Mouse (Mus musculus): ENCODE results near the gene Rps15. TPM values are rescaled to one million over a fixed set of nuclear protein-coding genes. Genes with fewer than 3 reads are reported as not detected.
A peak's percentile ranks its signal among the peaks of the same experiment; 100 is the strongest.

Gene Rps15
- polyA plus RNA-seq, 1 experiment from 2014 or later = 1,002 TPM

DNA sequence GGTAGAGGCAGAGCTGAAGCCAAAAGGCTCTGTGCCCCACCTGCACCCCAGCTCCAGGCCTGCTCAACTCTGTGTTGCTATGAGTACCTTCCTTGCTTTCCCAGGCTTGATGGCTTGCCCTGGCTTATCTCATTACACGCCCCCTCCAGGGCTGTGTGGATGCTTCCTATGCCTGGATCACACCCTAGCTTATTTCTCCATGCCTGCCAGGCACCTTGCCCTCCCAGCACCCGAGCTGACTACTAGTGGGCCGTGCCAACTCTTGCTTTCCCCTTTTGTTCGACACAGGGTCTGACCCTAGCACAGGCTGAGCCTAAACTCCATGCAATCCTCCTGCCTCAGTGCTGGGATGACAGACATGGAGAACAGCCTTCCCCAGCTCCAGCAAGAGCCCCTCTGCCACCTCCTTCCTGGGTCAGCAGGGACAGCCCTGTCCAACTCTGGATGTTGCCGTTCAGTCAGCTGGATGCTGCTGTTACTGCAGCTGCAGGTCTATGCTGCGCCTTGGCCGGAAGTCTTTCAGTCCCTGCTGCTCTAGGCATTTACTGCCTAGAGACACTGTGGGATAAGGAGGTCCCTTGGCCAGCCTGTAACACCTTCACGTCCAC, 5.4 kb downstream of the Rps15 start:
- H3K27me3 ChIP-seq = peaks cover 62% of the 10 kb centered on the region
- no peak overlapping the region for H3K4me3 ChIP-seq (replicated peaks)
- WGBS = 64% methylated on average over 8 of the region's 8 CpGs
- no peak overlapping the region for H3K9ac ChIP-seq
- no peaks in the 10 kb centered on the region for H3K9me3 ChIP-seq (replicated peaks)
- H3K27ac ChIP-seq = no peak overlapping the region
- H3K36me3 ChIP-seq = peaks cover 20% of the 10 kb centered on the region
- H3K4me2 ChIP-seq = no peak overlapping the region
- H3K4me1 ChIP-seq = peaks cover 58% of the 10 kb centered on the region
- ATAC-seq (replicated peaks; ENCODE audit: low FRiP score) = no peak

DNA sequence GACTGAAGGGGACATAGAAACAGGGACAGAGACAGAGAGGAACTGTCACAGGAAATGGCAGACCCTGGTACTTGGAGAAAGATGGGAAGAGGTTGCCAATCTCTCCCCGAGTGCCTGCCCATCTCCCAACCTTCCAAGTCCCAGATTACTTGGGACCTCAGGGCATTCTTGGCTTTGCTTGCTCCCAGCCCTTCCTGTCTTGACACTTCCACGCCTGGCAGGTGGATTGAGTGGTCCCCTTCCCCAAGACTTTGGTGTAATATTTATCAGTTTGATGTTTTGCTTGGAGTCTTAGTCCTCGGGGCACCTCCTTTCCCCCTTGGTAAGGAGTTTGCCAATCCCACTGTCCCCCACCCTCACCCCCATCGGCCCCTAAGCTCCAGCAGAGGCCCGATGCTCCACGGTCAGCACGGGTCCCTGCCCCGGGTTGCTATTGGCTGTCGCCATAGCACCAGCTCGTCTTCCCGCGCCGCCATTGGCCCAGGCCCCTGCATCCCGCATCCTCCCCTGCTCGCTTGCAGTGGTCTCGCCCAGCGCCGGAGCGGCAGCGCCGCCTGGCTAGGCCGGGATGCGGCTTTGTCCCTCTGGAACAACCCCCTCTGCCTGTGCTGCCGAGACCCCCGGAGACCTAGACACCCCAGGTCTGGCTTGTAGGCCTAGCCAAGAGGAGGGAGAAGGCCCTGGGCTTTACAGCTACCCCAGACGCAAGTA, 6.5 kb downstream of the Rps15 start:
- Histone ChIP-seq H3K9me3 (replicated peaks) (no peaks in the 10 kb centered on the region), H3K9ac (no peak overlapping the region), H3K27ac (no peak overlapping the region), H3K4me1 (peaks cover 53% of the 10 kb centered on the region), H3K36me3 (peaks cover 14% of the 10 kb centered on the region), H3K4me2 (peak overlapping the region; percentile 39), H3K27me3 (peaks cover 71% of the 10 kb centered on the region), H3K4me3 (replicated peaks) (peak overlapping the region; percentile 18)
- 4% methylated on average over 26 of the region's 26 CpGs for WGBS
- ATAC-seq (replicated peaks; ENCODE audit: low FRiP score) = no peak

DNA sequence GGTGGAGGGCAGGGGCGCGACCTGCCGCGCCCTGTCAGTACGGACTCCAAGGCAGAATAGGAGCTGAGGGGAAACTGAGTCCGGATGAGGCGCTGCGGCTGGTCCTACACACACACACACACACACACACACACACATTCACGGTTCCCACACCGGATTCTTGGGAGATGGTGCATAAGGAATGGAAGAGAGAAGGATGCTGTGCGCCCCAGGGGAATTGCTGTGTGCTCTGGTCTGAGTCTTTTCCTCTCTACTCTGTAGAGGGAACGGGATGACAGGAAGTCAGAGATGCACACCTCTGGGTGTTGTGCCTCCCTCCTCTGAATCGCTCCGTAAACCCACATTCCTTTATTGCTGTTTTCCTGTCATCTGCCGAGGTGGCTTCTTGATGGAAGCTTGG, 7.0 kb downstream of the Rps15 start:
- H3K4me3 ChIP-seq (replicated peaks) = peak overlapping the region; percentile 18
- H3K4me1 ChIP-seq = peaks cover 47% of the 10 kb centered on the region
- H3K9me3 ChIP-seq (replicated peaks) = no peaks in the 10 kb centered on the region
- 7% methylated on average over 15 of the region's 15 CpGs for WGBS
- ATAC-seq (replicated peaks; ENCODE audit: low FRiP score) = no peak
- peaks cover 77% of the 10 kb centered on the region for H3K27me3 ChIP-seq
- no peak overlapping the region for H3K27ac ChIP-seq
- H3K36me3 ChIP-seq = peaks cover 8% of the 10 kb centered on the region
- no peak overlapping the region for H3K9ac ChIP-seq
- peak overlapping the region; percentile 39 for H3K4me2 ChIP-seq

DNA sequence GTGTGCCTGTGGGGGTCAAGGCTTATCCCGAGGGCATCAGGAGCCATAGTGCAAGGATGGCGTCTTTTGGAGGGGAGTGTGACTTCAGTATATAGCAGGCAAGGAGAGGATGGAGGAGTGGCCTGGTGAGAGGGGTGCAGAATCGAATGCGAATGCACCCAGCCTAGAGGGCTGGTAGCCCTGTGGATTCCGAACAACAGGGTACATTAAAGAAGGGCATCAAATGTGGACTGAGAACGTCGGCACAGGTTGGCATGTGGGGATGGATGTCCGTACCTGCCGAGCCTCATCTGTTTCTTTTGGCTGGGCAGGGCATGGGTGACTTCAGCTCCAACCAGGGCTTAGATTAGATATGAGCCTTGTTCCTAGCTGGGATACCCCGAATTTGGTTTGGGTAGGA, 7.6 kb downstream of the Rps15 start:
- peaks cover 44% of the 10 kb centered on the region for H3K4me1 ChIP-seq
- no peaks in the 10 kb centered on the region for H3K9me3 ChIP-seq (replicated peaks)
- 52% methylated on average over 10 of the region's 10 CpGs for WGBS
- no peak overlapping the region for H3K4me2 ChIP-seq
- no peak overlapping the region for H3K27ac ChIP-seq
- H3K36me3 ChIP-seq = peaks cover 3% of the 10 kb centered on the region
- no peak overlapping the region for H3K9ac ChIP-seq
- peaks cover 82% of the 10 kb centered on the region for H3K27me3 ChIP-seq
- ATAC-seq (replicated peaks; ENCODE audit: low FRiP score) = no peak
- H3K4me3 ChIP-seq (replicated peaks) = no peak overlapping the region

DNA sequence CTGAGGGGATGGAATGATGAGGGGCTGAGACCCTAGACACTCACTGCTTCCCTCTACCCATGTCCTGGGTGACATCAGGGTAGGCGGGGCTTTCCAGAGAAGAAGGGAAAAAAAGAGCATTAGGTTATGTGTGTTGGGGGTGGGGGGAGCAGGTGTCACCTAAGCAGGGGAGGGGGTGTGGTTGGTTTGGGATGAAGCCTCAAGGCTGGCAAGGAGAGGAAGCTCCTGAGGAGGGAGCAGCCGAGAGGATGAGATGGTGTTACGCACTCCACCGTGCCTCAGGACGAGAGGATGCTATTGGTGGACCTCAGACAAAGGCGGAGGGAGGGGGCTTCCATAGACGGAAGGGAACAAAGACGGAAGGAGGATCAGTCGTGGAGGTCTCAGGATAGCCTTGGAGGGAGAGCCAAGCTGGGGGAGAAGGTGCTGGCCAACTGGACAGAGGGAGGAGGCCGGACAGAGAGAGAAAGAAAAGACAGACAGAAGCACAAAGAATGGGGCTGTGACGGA, 8.5 kb downstream of the Rps15 start:
- Histone ChIP-seq H3K27me3 (peaks cover 91% of the 10 kb centered on the region), H3K9me3 (replicated peaks) (no peaks in the 10 kb centered on the region), H3K27ac (no peak overlapping the region), H3K36me3 (no peaks in the 10 kb centered on the region), H3K4me3 (replicated peaks) (no peak overlapping the region), H3K4me1 (peaks cover 38% of the 10 kb centered on the region), H3K9ac (no peak overlapping the region), H3K4me2 (no peak overlapping the region)
- 26% methylated on average over 11 of the region's 11 CpGs for whole genome bisulfite sequencing
- no peak for ATAC-seq (replicated peaks; ENCODE audit: low FRiP score)

DNA sequence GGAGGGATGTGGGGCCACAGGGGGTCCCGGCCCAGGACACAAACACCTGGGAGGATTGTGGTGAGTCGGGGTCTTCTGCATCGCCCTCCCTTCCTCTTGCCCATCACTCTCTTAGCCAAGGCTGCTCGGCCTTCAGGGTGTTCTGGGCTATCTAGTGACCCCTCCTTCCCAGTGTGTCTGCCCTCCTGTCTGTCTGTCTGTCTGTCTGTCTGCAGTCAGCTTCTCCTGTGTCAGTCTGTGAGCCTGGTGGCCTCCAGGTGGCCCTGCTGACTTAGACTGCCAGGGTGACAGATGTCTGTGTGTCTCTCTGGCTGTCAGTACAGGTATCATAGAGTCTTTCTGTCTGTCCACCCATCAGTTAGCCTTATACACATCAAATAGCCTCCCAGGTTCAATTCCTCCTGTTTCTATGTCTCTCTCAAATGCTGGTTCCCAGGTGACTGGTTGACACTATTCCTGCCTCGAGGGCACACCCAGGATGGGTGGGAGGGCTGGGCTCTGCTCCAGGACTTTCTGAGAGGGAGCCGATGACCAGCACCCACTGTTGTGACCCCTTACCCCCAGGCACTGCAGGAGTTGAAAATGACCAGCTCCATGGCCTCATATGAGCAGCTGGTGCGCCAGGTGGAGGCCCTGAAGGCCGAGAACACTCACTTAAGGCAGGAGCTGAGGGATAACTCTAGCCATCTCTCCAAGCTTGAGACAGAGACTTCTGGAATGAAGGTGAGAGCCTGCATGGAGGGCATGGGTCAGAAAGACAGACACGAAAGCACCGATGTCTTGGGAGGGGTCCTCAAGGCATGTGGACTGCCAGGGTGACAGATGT, 9.2 kb downstream of the Rps15 start:
- Histone ChIP-seq H3K9ac (no peak overlapping the region), H3K27ac (no peak overlapping the region), H3K9me3 (replicated peaks) (no peaks in the 10 kb centered on the region), H3K4me3 (replicated peaks) (no peak overlapping the region), H3K27me3 (peaks cover 98% of the 10 kb centered on the region), H3K36me3 (no peaks in the 10 kb centered on the region), H3K4me1 (peaks cover 31% of the 10 kb centered on the region), H3K4me2 (no peak overlapping the region)
- no peak for ATAC-seq (replicated peaks; ENCODE audit: low FRiP score)
- WGBS = 80% methylated on average over 10 of the region's 10 CpGs

DNA sequence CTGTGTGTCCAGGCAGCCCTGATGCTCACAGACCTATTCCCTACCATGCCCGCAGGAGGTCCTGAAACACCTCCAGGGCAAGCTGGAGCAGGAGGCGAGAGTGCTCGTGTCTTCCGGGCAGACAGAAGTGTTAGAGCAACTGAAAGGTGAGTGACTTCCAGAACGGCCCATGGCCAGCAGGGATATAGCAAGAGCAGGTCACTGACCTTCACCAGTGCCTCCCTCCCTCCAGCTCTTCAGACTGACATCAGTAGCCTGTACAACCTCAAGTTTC, 9.8 kb downstream of the Rps15 start:
- WGBS = 57% methylated on average over 5 of the region's 5 CpGs
- Histone ChIP-seq H3K4me3 (replicated peaks) (0 out of 2 replicates have a peak overlapping the region, but pooled peaks have one; percentile 4), H3K4me1 (peaks cover 26% of the 10 kb centered on the region), H3K27ac (no peak overlapping the region), H3K4me2 (peak overlapping the region; percentile 26), H3K9ac (no peak overlapping the region), H3K27me3 (peaks cover 98% of the 10 kb centered on the region), H3K36me3 (no peaks in the 10 kb centered on the region), H3K9me3 (replicated peaks) (no peaks in the 10 kb centered on the region)
- no peak for ATAC-seq (replicated peaks; ENCODE audit: low FRiP score)

DNA sequence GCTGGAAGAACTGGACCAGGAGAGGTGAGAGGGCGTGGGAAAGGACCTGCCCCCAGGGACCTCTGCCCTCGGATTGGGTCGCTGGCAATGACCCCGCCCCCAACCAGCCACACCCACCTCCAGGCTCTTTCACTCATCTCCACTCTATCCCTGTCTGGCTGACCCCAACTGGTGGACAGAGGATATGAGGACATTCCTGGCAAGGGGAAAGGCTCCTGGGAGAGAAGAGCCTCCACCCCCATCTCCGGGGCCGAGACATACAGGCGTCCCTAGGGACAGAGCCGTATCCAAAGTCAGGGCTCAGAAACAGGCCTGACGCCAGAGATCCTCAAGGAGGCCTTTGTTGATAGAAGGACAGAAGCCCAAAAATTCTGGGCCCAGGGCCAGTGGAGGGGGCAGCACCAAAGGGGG, 10.2 kb downstream of the Rps15 start:
- H3K9me3 ChIP-seq (replicated peaks) = no peaks in the 10 kb centered on the region
- peak overlapping the region; percentile 26 for H3K4me2 ChIP-seq
- 12% methylated on average over 9 of the region's 9 CpGs for WGBS
- 0 out of 2 replicates have a peak overlapping the region, but pooled peaks have one; percentile 4 for H3K4me3 ChIP-seq (replicated peaks)
- H3K27ac ChIP-seq = no peak overlapping the region
- ATAC-seq (replicated peaks; ENCODE audit: low FRiP score) = peak; percentile 53
- peaks cover 98% of the 10 kb centered on the region for H3K27me3 ChIP-seq
- H3K4me1 ChIP-seq = peaks cover 26% of the 10 kb centered on the region
- 0 out of 2 replicates have a peak overlapping the region, but pooled peaks have one; percentile 17 for H3K9ac ChIP-seq
- H3K36me3 ChIP-seq = no peaks in the 10 kb centered on the region

DNA sequence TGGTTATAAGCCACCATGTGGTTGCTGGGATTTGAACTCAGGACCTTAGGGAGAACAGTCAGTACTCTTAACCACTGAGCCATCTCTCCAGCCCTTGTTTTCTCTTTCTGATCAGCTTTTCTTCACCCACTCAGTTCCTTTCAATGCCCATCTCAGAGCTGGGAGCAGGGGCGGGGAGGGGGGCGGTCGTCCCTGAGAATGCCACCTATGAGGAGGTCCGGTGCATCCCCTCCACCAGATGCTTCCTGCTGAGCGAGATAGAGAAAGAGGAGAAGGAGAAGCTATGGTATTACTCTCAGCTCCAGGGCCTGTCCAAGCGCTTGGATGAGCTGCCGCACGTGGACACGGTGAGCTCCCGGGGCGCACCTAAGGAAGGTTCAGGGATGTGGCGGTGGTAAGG, 12.2 kb downstream of the Rps15 start:
- ATAC-seq (replicated peaks; ENCODE audit: low FRiP score) = no peak
- WGBS = 22% methylated on average over 12 of the region's 12 CpGs
- H3K4me2 ChIP-seq = peak overlapping the region; percentile 56
- no peak overlapping the region for H3K27ac ChIP-seq
- H3K4me1 ChIP-seq = peaks cover 18% of the 10 kb centered on the region
- H3K27me3 ChIP-seq = peaks cover 83% of the 10 kb centered on the region
- no peak overlapping the region for H3K9ac ChIP-seq
- H3K36me3 ChIP-seq = no peaks in the 10 kb centered on the region
- H3K4me3 ChIP-seq (replicated peaks) = peak overlapping the region; percentile 34
- H3K9me3 ChIP-seq (replicated peaks) = no peaks in the 10 kb centered on the region

DNA sequence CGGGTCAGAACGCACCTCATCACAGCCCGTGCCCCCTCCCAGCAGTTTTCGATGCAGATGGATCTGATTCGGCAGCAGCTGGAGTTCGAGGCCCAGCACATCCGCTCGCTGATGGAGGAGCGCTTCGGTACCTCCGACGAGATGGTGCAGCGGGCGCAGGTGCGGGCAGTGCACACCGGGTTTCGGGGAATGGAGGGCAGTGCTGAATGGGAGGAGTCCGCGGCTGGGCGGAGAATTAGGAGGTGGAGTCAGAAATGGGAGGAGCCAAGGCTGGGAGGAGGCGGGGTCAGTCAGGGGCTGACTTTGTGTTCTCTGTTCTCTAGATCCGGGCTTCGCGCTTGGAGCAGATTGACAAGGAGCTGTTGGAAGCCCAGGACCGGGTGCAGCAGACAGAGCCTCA, 12.6 kb downstream of the Rps15 start:
- Histone ChIP-seq H3K4me3 (replicated peaks) (peak overlapping the region; percentile 34), H3K36me3 (no peaks in the 10 kb centered on the region), H3K27ac (no peak overlapping the region), H3K9me3 (replicated peaks) (no peaks in the 10 kb centered on the region), H3K4me1 (peaks cover 18% of the 10 kb centered on the region), H3K4me2 (peak overlapping the region; percentile 56), H3K9ac (no peak overlapping the region), H3K27me3 (peaks cover 79% of the 10 kb centered on the region)
- WGBS = 10% methylated on average over 25 of the region's 25 CpGs
- ATAC-seq (replicated peaks; ENCODE audit: low FRiP score) = peak; percentile 34

DNA sequence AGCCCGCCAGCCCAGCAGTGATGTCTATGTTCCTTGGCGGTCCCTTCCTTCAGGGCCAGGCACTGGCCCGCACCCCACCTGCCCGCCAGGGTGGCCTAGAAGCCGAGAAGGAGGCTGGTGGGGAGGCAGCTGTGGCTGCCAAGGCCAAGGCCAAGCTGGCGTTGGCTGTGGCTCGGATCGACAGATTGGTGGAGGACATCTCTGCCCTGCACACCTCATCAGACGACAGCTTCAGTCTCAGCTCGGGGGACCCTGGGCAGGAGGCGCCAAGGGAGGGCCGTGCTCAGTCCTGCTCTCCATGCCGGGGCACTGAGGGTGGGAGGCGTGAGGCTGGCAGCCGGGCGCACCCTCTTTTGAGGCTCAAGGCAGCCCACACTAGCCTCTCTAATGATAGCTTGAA, 19.3 kb downstream of the Rps15 start:
- ATAC-seq (replicated peaks; ENCODE audit: low FRiP score) = no peak
- 87% methylated on average over 16 of the region's 16 CpGs for WGBS

More for the DNA sequence above, 19.3 kb downstream of the Rps15 start:
- Histone ChIP-seq H3K9me3 (replicated peaks) (no peaks in the 10 kb centered on the region), H3K4me1 (peaks cover 26% of the 10 kb centered on the region), H3K27ac (no peak overlapping the region), H3K4me3 (replicated peaks) (no peak overlapping the region), H3K9ac (no peak overlapping the region), H3K27me3 (peaks cover 79% of the 10 kb centered on the region), H3K36me3 (no peaks in the 10 kb centered on the region), H3K4me2 (no peak overlapping the region)
